Mouse (Mus musculus) urinary bladder, postnatal 36 days (tissue): ENCODE measurements around the gene Kif1c.
A peak's percentile ranks its signal among the peaks of the same experiment; 100 is the strongest.

Experiments used
- DNase-seq, 2 experiments: peaks; one replicate each; pipeline ENCODE4 v3.0.0; 2022; ENCODE audit warnings: low spot score in 2 of 2, mixed read lengths in 1 of 2

Kif1c gene

DNA sequence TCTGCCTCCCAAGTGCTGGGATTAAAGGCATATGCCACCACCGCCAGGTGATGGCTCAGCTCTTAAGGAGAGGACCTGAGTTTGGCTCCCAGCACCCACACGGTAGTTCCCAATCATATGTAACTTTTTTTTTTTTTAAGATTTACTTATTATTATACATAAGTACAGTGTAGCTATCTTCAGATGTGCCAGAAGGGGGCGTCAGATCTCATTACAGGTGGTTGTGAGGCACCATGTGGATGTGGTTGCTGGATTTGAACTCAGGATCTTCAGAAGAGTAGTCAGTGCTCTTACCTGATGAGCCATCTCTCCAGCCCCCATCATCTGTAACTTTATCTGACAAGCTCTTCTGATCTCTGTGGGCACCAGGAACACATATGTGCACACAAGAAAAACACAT, 3.0 kb upstream of the Kif1c start:
- DNase-seq = no peak

DNA sequence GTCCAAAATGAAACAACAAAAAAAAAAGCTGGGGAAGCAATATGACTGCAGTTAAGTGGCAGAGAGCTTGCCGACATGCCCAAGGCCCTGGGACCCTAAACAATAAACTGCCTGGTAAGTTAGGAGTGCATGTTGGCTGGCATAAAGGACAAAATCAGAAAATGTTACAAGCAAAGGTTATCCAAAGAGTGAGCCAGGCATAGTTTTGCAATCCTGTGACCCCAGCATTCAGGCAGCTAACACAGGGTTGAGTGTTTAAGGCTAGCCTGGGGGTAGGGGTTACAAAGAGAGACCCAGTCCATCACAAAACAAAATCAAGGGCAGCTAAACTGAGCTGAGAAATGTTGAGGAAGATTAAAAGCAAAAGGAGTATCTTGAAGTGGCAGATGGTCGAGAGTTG, 1.3 kb upstream of the Kif1c start:
- no peak for DNase-seq

DNA sequence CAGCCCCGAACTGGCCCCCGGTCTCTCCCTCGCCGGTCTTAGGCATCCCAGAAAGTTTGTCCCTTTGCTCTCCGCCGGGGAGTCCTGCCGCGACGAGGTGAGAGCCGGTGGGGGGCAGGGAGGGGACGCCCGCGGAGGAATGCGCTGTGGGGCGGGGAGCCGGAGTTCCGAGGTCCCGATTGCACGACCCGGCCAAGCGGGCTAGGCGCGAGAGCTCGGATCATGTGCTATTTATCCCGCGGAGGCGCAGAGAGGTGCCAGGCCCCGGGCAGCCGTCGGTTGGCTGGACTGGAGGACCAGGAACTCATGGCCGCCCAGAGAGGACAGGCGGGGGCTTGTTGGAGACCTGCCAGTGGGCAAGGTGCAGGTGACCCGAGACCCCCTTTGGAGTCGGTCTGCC, 265 bp downstream of the Kif1c start:
- peak; percentile 73 to 74 for DNase-seq

DNA sequence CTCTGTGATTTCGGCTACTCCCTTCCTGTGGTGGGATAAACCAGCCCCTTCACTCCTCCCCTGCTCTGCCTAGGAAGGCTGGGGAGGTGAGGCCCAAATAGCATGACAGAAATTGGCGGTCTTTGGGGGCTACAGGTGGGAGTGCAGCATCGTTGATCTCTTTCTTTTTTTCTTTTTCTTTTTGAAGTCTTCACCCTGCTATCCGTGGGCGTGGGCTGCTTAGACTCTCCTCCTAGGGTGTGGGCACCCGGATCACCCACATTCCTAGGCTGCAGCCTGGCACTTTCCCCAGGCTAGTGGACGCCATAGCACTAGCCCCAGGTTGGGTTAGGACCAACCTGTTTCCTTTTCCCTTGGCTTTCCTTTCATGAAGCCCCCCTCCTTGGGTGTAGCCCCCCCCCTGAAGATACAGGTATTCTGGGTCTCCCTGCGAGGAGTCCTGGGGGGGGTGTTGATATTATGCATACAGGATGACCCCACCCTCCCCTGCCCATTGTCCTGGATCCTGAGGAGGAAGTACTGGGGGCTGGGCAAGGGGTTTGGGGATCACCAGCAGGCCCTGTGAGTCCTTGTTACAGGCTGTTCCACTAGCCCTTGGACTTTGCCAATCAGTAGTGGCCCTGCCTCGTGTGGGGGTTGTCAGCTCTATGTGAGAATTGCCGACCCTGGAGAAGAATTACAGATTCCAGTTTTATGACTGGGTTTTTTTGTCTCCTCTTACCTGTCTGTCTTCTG, 1.0 kb downstream of the Kif1c start:
- DNase-seq = no peak

- no peak for DNase-seq
Measured at GRCm38 (mm10) chr11:70701984-70702733, 1.8 kb downstream of the Kif1c start.

DNA sequence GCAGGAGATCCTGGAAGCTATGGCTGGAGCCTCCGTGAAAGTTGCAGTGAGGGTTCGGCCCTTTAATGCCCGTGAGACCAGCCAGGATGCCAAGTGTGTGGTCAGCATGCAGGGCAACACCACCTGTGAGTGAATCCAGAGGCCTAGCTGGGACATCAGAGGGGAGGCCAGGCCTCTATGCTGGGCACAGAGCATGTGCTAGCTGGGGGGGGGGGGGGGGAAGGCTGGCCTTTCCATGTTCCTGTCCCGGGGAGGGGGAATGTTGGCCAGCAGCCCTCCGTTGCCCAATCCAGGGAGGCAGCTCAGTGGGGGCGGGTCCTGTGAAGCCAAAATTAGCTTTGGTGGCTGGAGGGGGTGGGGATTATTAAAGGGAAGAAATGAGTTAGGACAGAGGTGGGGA, 2.4 kb downstream of the Kif1c start:
- peak in 1 of 2 experiments; percentile 77 for DNase-seq

- no peak for DNase-seq
Measured at GRCm38 (mm10) chr11:70706127-70706526, 5.8 kb downstream of the Kif1c start.

GRCm38 (mm10) chr11:70711026-70711425, 10.7 kb downstream of the Kif1c start:
- no peak for DNase-seq

GRCm38 (mm10) chr11:70713222-70713621, 12.9 kb downstream of the Kif1c start:
- no peak for DNase-seq

DNA sequence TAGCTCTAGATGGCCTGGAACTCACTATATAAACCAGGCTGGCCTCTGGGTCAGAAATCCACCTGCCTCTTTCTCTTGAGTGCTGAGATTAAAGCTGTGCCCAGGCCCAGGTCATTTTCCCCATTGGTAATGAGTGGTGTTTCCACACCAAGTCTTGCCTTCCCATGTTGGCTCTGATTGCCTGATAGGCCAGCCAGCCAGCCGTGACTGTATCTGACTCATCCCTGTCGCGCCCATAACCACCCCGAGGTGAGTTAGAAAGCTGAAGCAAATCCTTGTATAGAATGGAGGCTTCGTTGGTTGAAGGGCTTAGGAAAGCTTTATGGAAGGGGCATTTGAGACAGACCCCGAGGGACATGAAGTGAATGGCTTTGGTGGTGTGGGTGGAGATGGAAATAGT, 15.5 kb downstream of the Kif1c start:
- peak in 1 of 2 experiments; percentile 32 for DNase-seq

DNA sequence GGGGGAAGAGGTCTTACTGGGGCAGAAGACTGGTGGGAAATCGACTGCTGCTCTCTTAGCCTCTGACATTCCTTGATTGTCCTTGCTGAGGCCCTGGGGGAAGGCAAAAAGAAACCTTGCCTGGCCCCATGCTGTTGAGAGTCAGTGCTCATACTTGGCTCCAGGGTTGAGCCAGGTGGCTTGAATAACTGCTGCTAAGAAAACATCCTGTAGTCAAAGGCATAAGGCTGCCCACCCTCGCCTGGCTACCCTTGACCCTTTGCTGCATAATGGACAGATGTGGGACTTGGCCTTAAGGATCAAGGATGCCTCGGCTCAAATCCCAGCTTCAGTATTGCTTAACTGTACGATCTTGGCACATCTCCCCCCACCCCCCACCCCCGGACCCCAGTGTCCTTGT, 18.1 kb downstream of the Kif1c start:
- DNase-seq = no peak

- DNase-seq = no peak
Measured at GRCm38 (mm10) chr11:70720567-70720966, 20.2 kb downstream of the Kif1c start.

DNA sequence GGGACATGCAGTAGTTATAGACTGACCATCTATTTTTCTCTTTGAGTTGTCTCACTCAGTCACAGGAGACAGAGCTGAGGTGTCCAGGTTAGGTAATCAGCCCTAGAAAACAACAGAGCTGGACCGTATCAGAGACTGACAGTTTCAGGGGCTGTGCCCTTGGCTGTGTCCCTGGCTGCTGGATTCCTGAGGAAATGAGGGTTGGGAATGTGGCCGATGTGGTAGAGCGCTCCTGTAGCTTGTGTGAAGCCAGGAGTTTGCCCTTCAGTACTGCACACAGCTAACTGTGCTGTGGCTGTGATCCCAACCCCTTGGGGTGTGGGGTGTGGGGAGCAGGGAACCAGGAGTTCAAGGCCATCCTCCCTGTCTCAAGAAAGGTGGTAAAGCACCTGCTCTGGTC, 20.7 kb downstream of the Kif1c start:
- no peak for DNase-seq

- DNase-seq = no peak
Measured at GRCm38 (mm10) chr11:70724706-70725105, 24.4 kb downstream of the Kif1c start.

- DNase-seq = no peak
Measured at GRCm38 (mm10) chr11:70726585-70726984, 26.2 kb downstream of the Kif1c start.

- no peak for DNase-seq
Measured at GRCm38 (mm10) chr11:70727385-70727784, 27.0 kb downstream of the Kif1c start.

- no peak for DNase-seq
Measured at GRCm38 (mm10) chr11:70730427-70731038, 30.2 kb downstream of the Kif1c start.

GRCm38 (mm10) chr11:70731178-70731577, 30.8 kb downstream of the Kif1c start:
- no peak for DNase-seq

GRCm38 (mm10) chr11:70733256-70733655, 32.9 kb downstream of the Kif1c start:
- no peak for DNase-seq

DNA sequence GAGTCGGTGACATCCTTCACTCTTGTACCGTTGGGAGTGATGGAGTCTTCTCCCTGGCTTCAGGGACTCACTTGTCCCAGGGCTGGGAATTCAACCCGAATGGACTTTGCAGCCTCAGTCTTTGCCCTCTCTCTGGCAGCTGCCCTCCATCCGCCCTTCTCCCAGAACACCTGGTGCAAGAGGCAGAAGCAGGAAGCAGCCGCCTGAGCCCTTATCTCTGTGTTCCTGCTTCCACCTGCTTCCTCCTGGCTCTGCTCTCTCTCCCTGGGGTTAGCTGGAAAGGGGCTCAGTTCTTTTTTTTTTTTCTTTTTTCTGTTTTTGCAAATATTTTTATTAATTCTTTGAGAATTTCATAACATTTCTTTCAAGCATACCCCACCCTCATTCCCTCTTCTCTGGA, 37.4 kb downstream of the Kif1c start:
- no peak for DNase-seq

DNA sequence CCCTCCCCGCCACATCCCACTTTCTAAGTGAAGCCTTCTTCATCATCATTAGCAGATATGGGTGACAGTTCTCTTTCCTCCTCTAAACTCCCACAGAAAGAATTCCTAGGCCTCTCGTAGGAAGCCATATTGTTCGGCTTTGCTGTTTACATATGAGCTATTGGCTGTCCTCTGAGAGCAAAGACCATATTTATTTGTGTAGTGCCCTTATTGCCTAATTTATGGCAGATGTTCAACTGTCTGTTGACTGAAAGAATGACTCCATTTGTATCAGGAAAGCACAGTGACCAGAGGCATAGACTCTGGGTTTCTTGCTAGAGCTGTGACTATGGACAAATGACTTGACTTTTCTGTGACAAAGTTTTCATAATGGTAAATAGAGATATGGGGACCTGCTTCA, 41.3 kb downstream of the Kif1c start:
- no peak for DNase-seq

GRCm38 (mm10) chr11:70742117-70742516, 41.8 kb downstream of the Kif1c start:
- DNase-seq = no peak
